Mouse (Mus musculus) G1E (cell line): Measurements from ENCODE around the gene Sgf29. TPM values are rescaled to one million over a fixed set of nuclear protein-coding genes. Genes with fewer than 3 reads are reported as not detected.
"Not testable (repeated sequence)": the region's sequence is repeated elsewhere in the genome, so short reads cannot be mapped to it uniquely, and the experiment has no call there.

Experiments
- ATAC-seq: 2 replicates; pipeline ENCODE4 v1.8.0; 2016; ENCODE audit warnings: mild to moderate bottlenecking; ENCODE audit not compliant: insufficient number of reproducible peaks, poor library complexity, low FRiP score, severe bottlenecking; ENCODE audit errors: extremely low read depth
- DNase-seq: peaks from one replicate; pipeline ENCODE4 v3.0.0; 2012; ENCODE audit warnings: low spot score
- H3K27me3 ChIP-seq: 2 replicates; pipeline ENCODE4 v1.6.1; 2012; ENCODE audit warnings: mild to moderate bottlenecking, low read length, inconsistent platforms; ENCODE audit not compliant: insufficient read depth
- H3K36me3 ChIP-seq: replicated peaks from 2 replicates; pipeline ENCODE3; 2012; ENCODE audit warnings: mild to moderate bottlenecking, inconsistent platforms
- H3K4me1 ChIP-seq: 2 replicates; pipeline ENCODE4 v1.6.1; 2012; ENCODE audit warnings: low read depth, low read length, inconsistent platforms, mixed read lengths; ENCODE audit not compliant: insufficient read depth
- H3K4me3 ChIP-seq: 2 replicates; pipeline ENCODE4 v1.5.1; 2012; ENCODE audit warnings: low read depth, mild to moderate bottlenecking, inconsistent platforms, low read length, moderate library complexity, mixed read lengths
- H3K9me3 ChIP-seq: replicated peaks from 2 replicates; pipeline ENCODE4 v1.6.1; 2012; ENCODE audit warnings: inconsistent platforms
- CTCF ChIP-seq: IDR thresholded peaks from 2 replicates; pipeline ENCODE4 v1.5.1; 2012; ENCODE audit warnings: low read depth, low read length, inconsistent platforms, mixed read lengths
- GATA1 ChIP-seq: IDR thresholded peaks from 2 replicates; pipeline ENCODE4 v1.6.1; 2012; ENCODE audit warnings: borderline replicate concordance, low read length, inconsistent platforms, mixed read lengths
- GATA2 ChIP-seq: IDR thresholded peaks from 2 replicates; pipeline ENCODE4 v1.6.1; 2012; ENCODE audit warnings: low read depth, low read length, inconsistent platforms, borderline replicate concordance
- POLR2AphosphoS5 ChIP-seq: IDR thresholded peaks from 2 replicates; pipeline ENCODE4 v1.6.1; 2012; ENCODE audit warnings: low read depth, low read length, inconsistent platforms; ENCODE audit not compliant: insufficient replicate concordance
- TAL1 ChIP-seq: conservative IDR thresholded peaks from 2 replicates; pipeline ENCODE4 v1.6.1; 2012; ENCODE audit warnings: low read depth, low read length, inconsistent platforms, mixed read lengths
- polyA plus RNA-seq: library from polyadenylated mRNA; stranded (reverse); fragments of >175 nt; gene quantifications from 2 replicates; pipeline ENCODE4 v1.2.3, GENCODE M21; 2012
- total RNA-seq, 2 experiments: library from RNA; stranded (forward) in 1 of 2; stranded (reverse) in 1 of 2; fragments of 200-1000 nt in 1 of 2; fragments of >200 nt in 1 of 2; fragmentation: Nextera tagmentation in 1 of 2; gene quantifications; 2 replicates each; pipeline ENCODE4 v1.2.3; 2014 to 2017

Sgf29 gene
- total and polyA plus RNA-seq, 3 experiments, result 36.8 to 159 (median 124) TPM

GRCm38 (mm10) chr7:126635375-126635774 lies 13.7 kb upstream of the Sgf29 start:
- no peak for ATAC-seq
- TF ChIP-seq CTCF, result no peak
- TF ChIP-seq TAL1, result no peak
- TF ChIP-seq GATA2, result no peak
- no peak for TF ChIP-seq GATA1
- TF ChIP-seq POLR2AphosphoS5, result no peak
- Histone ChIP-seq H3K4me3 (no peak overlapping the region), H3K36me3 (no peaks in the 10 kb centered on the region), H3K4me1 (peaks cover 44% of the 10 kb centered on the region), H3K9me3 (no peaks in the 10 kb centered on the region), H3K27me3 (peaks cover 10% of the 10 kb centered on the region; the same call in 1 of the 2 replicates)
- DNase-seq, result no peak

GRCm38 (mm10) chr7:126636733-126637520 lies 12.2 kb upstream of the Sgf29 start:
- H3K9me3 ChIP-seq, result no peaks in the 10 kb centered on the region
- no peak overlapping the region for H3K4me3 ChIP-seq
- H3K27me3 ChIP-seq, result peaks cover 10% of the 10 kb centered on the region; the same call in 1 of the 2 replicates
- peaks cover 35% of the 10 kb centered on the region for H3K4me1 ChIP-seq
- ATAC-seq (no peak), DNase-seq (no peak)
- TF ChIP-seq GATA1 (no peak), CTCF (peak; percentile 34; the same call in 1 of the 2 replicates)
- no peaks in the 10 kb centered on the region for H3K36me3 ChIP-seq

DNA sequence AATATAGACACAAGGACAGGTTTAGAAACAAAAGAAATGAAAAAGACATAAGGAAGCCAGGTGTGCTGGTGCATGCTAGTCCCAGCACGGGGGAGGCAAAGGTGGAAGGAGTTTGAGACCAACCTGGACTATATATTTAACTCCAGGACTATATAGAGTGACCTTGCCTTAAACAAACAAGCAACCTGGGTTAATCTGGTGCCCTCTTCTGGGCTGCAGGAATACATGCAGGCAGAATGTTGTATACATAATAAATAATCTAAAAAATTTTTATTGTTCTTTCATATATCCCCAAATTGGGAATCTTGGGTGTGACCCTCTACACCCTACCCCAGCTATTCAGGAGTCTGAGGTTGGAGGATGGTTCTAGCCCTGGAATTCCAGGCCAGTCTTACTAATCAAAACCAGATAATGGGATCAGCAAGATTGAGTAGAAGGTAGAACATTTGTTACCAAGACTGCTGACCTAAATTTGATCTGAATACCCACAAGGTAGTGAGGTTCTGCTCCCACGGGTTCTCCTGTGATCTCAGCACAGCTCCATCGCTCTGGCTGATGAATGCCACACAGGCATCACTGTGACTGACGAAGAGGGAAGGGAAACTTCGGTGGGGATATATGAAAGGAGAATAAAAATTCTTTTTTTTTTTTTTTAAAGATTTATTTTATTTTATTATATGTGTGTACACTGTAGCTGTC lies 6.4 kb upstream of the Sgf29 start:
- H3K4me1 ChIP-seq, result peaks cover 11% of the 10 kb centered on the region
- no peak overlapping the region for H3K4me3 ChIP-seq
- ATAC-seq (no peak), DNase-seq (no peak)
- H3K9me3 ChIP-seq, result no peaks in the 10 kb centered on the region
- H3K36me3 ChIP-seq, result no peaks in the 10 kb centered on the region
- no peak for TF ChIP-seq TAL1
- TF ChIP-seq GATA2, result no peak
- TF ChIP-seq GATA1, result no peak
- no peak for TF ChIP-seq CTCF
- no peak for TF ChIP-seq POLR2AphosphoS5
- H3K27me3 ChIP-seq, result peaks cover 7% of the 10 kb centered on the region; the same call in 1 of the 2 replicates

GRCm38 (mm10) chr7:126643244-126643617 lies 5.9 kb upstream of the Sgf29 start:
- peaks cover 11% of the 10 kb centered on the region for H3K4me1 ChIP-seq
- ATAC-seq, H3K9me3 ChIP-seq, H3K4me3 ChIP-seq, DNase-seq, H3K27me3 ChIP-seq, H3K36me3 ChIP-seq: not testable (repeated sequence)

DNA sequence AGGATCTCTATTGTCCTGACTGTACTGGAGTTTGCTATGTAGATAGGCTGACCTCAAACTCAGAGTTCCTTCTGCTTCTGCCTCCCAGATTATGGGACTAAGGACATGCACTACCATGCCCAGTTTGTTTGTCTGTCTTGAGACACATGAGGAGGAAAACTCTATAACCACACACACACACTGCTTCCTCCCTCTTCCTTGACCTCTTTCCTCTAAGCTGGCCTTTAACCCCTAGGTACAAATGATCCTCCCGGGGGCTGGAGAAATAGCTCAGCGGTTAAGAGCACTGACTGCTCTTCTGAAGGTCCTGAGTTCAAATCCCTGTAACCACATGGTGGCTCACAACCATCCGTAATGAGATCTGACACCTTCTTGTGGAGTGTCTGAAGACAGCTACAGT lies 4.8 kb upstream of the Sgf29 start:
- TF ChIP-seq GATA1, result no peak
- no peak for TF ChIP-seq TAL1
- no peak for TF ChIP-seq POLR2AphosphoS5
- no peak for TF ChIP-seq CTCF
- TF ChIP-seq GATA2, result no peak
- no peak for DNase-seq
- H3K4me1 ChIP-seq, result peaks cover 20% of the 10 kb centered on the region
- no peaks in the 10 kb centered on the region for H3K36me3 ChIP-seq
- no peak for ATAC-seq
- no peaks in the 10 kb centered on the region for H3K9me3 ChIP-seq
- H3K27me3 ChIP-seq, result no peaks in the 10 kb centered on the region
- H3K4me3 ChIP-seq, result no peak overlapping the region

- no peaks in the 10 kb centered on the region for H3K9me3 ChIP-seq
- ATAC-seq, result no peak
- peaks cover 25% of the 10 kb centered on the region for H3K4me1 ChIP-seq
- no peaks in the 10 kb centered on the region for H3K27me3 ChIP-seq
- no peak for TF ChIP-seq POLR2AphosphoS5
- TF ChIP-seq CTCF, result no peak
- no peak for TF ChIP-seq GATA1
- TF ChIP-seq TAL1, result no peak
- no peak for TF ChIP-seq GATA2
- no peak overlapping the region for H3K4me3 ChIP-seq
- no peaks in the 10 kb centered on the region for H3K36me3 ChIP-seq
- no peak for DNase-seq
These were observed 4.2 kb upstream of the Sgf29 start for GRCm38 (mm10) chr7:126644914-126645313.

GRCm38 (mm10) chr7:126645708-126646107 lies 3.4 kb upstream of the Sgf29 start:
- no peaks in the 10 kb centered on the region for H3K9me3 ChIP-seq
- no peak for ATAC-seq
- no peaks in the 10 kb centered on the region for H3K36me3 ChIP-seq
- H3K4me1 ChIP-seq, result peaks cover 32% of the 10 kb centered on the region
- no peak for DNase-seq
- no peak overlapping the region for H3K4me3 ChIP-seq
- TF ChIP-seq CTCF (no peak), GATA1 (no peak), GATA2 (no peak), POLR2AphosphoS5 (no peak), TAL1 (no peak)
- no peaks in the 10 kb centered on the region for H3K27me3 ChIP-seq
